Mouse (Mus musculus) liver, embryonic 14.5 days (tissue): ENCODE measurements around the gene Phf19. TPM values are rescaled to one million over a fixed set of nuclear protein-coding genes. Genes with fewer than 3 reads are reported as not detected.

Experiments used
- ATAC-seq: fragments of 200-750 bp; cut with Nextera tagmentation; 2 replicates; pipeline ENCODE4 v1.8.0; 2017; ENCODE audit warnings: moderate number of reproducible peaks, mild to moderate bottlenecking, moderate library complexity; ENCODE audit not compliant: insufficient read depth
- DNase-seq, 3 experiments: peaks; one replicate each; pipeline ENCODE4 v3.0.0-alpha.2; 2012 to 2013; ENCODE audit warnings: low read depth in 3 of 3, low spot score in 3 of 3
- H3K27ac ChIP-seq: fragments of 300-500 bp; sonication (generic); 2 replicates; pipeline ENCODE4 v1.5.1; 2014; ENCODE audit warnings: moderate library complexity, mild to moderate bottlenecking, control low read depth, inconsistent platforms
- H3K27me3 ChIP-seq: fragments of 300-500 bp; sonication (generic); 2 replicates; pipeline ENCODE4 v1.6.1; 2014; ENCODE audit warnings: mild to moderate bottlenecking, low read length, moderate library complexity; ENCODE audit not compliant: control insufficient read depth, insufficient read depth
- H3K36me3 ChIP-seq: fragments of 300-500 bp; sonication (generic); replicated peaks from 2 replicates; pipeline ENCODE4 v1.6.1; 2014; ENCODE audit warnings: low read depth; ENCODE audit not compliant: control insufficient read depth, insufficient read depth
- H3K4me1 ChIP-seq, 2 experiments: fragments of 200-500 bp in 1 of 2; fragments of 300-500 bp in 1 of 2; sonication (generic) in 1 of 2; replicated peaks; 2 replicates each; pipeline ENCODE4 v1.6.1; 2012 to 2014; ENCODE audit warnings: antibody characterized with exemption in 1 of 2, inconsistent platforms in 1 of 2, low read length in 1 of 2; ENCODE audit not compliant: control insufficient read depth in 2 of 2, insufficient read depth in 2 of 2
- H3K4me2 ChIP-seq: fragments of 300-500 bp; sonication (generic); 2 replicates; pipeline ENCODE4 v1.6.1; 2014; ENCODE audit warnings: low read depth, mild to moderate bottlenecking, control low read depth, moderate library complexity
- H3K4me3 ChIP-seq, 2 experiments: fragments of 200-500 bp in 1 of 2; fragments of 300-500 bp in 1 of 2; sonication (generic) in 1 of 2; 2 replicates each; pipeline ENCODE4 v1.5.1; 2012 to 2014; ENCODE audit warnings: low read depth in 2 of 2, low read length in 2 of 2, mild to moderate bottlenecking in 2 of 2, control low read depth in 1 of 2, inconsistent platforms in 1 of 2, moderate library complexity in 1 of 2; ENCODE audit not compliant: insufficient read depth in 1 of 2
- H3K9ac ChIP-seq: fragments of 300-500 bp; sonication (generic); replicated peaks from 2 replicates; pipeline ENCODE4 v1.6.1; 2014; ENCODE audit warnings: mild to moderate bottlenecking, control low read depth, moderate library complexity
- H3K9me3 ChIP-seq: fragments of 300-500 bp; sonication (generic); 2 replicates; pipeline ENCODE4 v1.6.1; 2016; ENCODE audit warnings: low read length, mixed read lengths; ENCODE audit not compliant: control insufficient read depth
- CTCF ChIP-seq: IDR thresholded peaks from 2 replicates; pipeline ENCODE4 v1.5.1; 2016; ENCODE audit warnings: antibody characterized with exemption, low read depth, control low read depth
- EP300 ChIP-seq: IDR thresholded peaks from 2 replicates; pipeline ENCODE4 v1.6.1; 2016; ENCODE audit warnings: antibody characterized with exemption, low read depth
- WGBS: fragments of 180-500 bp; shearing (Covaris S2); extraction: QIAGEN DNeasy Blood & Tissue Kit; methylation state at CpG from one replicate; pipeline ENCODE4 v1.1.7; 2014; ENCODE audit not compliant: insufficient replicate concordance; 5-methylcytosine and 5-hydroxymethylcytosine counted together
- polyA plus RNA-seq, 2 experiments: library from polyadenylated mRNA; depleted of rRNA in 1 of 2; stranded (reverse) in 1 of 2; unstranded in 1 of 2; fragments of >200 nt; fragmentation: Nextera tagmentation in 1 of 2; extraction: Ambion mirVana in 1 of 2; gene quantifications; 2 replicates each; pipeline versions ENCODE4 v1.2.1 to v1.2.3; 2012 to 2014

Gene Phf19
- polyA plus RNA-seq, 2 experiments = 2.8 to 2.9 TPM

GRCm38 (mm10) chr2:34927320-34927719, 13.5 kb upstream of the Phf19 start:
- no peaks in the 10 kb centered on the region for H3K36me3 ChIP-seq
- no peaks in the 10 kb centered on the region for H3K4me1 ChIP-seq
- H3K4me3 ChIP-seq = no peak overlapping the region
- no peaks in the 10 kb centered on the region for H3K9me3 ChIP-seq
- ATAC-seq (no peak), DNase-seq (no peak)
- H3K4me2 ChIP-seq = no peak overlapping the region
- H3K27ac ChIP-seq = no peak overlapping the region
- no peaks in the 10 kb centered on the region for H3K27me3 ChIP-seq
- H3K9ac ChIP-seq = no peak overlapping the region
- WGBS = 47% methylated on average over 5 of the region's 5 CpGs
- TF ChIP-seq CTCF (no peak), EP300 (no peak)

- no peaks in the 10 kb centered on the region for H3K4me1 ChIP-seq
- no peak overlapping the region for H3K9ac ChIP-seq
- DNase-seq = no peak
- H3K4me3 ChIP-seq = no peak overlapping the region
- ATAC-seq = no peak
- no peaks in the 10 kb centered on the region for H3K27me3 ChIP-seq
- no peak overlapping the region for H3K4me2 ChIP-seq
- H3K27ac ChIP-seq = no peak overlapping the region
- H3K36me3 ChIP-seq = no peaks in the 10 kb centered on the region
- H3K9me3 ChIP-seq = no peaks in the 10 kb centered on the region
- TF ChIP-seq CTCF (no peak), EP300 (no peak)
- 16% methylated on average over 2 of the region's 2 CpGs for WGBS
These were observed 8.9 kb upstream of the Phf19 start for GRCm38 (mm10) chr2:34922729-34923128.

GRCm38 (mm10) chr2:34920144-34920543, 6.3 kb upstream of the Phf19 start:
- Histone ChIP-seq H3K4me3 (no peak overlapping the region), H3K4me2 (no peak overlapping the region), H3K9ac (no peak overlapping the region), H3K27ac (no peak overlapping the region), H3K36me3 (no peaks in the 10 kb centered on the region), H3K9me3 (no peaks in the 10 kb centered on the region), H3K4me1 (no peaks in the 10 kb centered on the region), H3K27me3 (no peaks in the 10 kb centered on the region)
- WGBS = 15% methylated on average over 2 of the region's 2 CpGs
- TF ChIP-seq EP300 (no peak), CTCF (no peak)
- ATAC-seq (no peak), DNase-seq (no peak)

- Histone ChIP-seq H3K9ac (no peak overlapping the region), H3K27ac (no peak overlapping the region), H3K4me1 (peaks cover 4 to 8% of the 10 kb centered on the region in 2 experiments), H3K4me3 (no peak overlapping the region), H3K4me2 (no peak overlapping the region; the same call in 1 of the 2 replicates), H3K36me3 (peaks cover 5% of the 10 kb centered on the region; the same call in 1 of the 2 replicates), H3K9me3 (no peaks in the 10 kb centered on the region), H3K27me3 (peaks cover 10% of the 10 kb centered on the region)
- TF ChIP-seq CTCF (no peak), EP300 (no peak)
- ATAC-seq (no peak), DNase-seq (no peak)
- 62% methylated on average over 2 of the region's 2 CpGs for WGBS
These were observed 1.3 kb upstream of the Phf19 start for GRCm38 (mm10) chr2:34915103-34915502.

- 16% methylated on average over 2 of the region's 2 CpGs for WGBS
- Histone ChIP-seq H3K4me3 (peak overlapping the region in 1 of 2 experiments; percentile 48; a peak in 1 of 4 replicates), H3K9me3 (no peaks in the 10 kb centered on the region), H3K4me1 (peaks cover 4 to 8% of the 10 kb centered on the region in 2 experiments), H3K27ac (no peak overlapping the region), H3K36me3 (peaks cover 5% of the 10 kb centered on the region; the same call in 1 of the 2 replicates), H3K27me3 (peaks cover 10% of the 10 kb centered on the region), H3K4me2 (peak overlapping the region; percentile 94), H3K9ac (no peak overlapping the region)
- DNase-seq (no peak), ATAC-seq (peak; percentile 4; the same call in 1 of the 2 replicates)
- no peak for TF ChIP-seq EP300
- no peak for TF ChIP-seq CTCF
These were observed 927 bp upstream of the Phf19 start for GRCm38 (mm10) chr2:34914823-34915082.
